9 mouse cellular contexts compared by ENCODE assay signal in the genomic region with DNA sequence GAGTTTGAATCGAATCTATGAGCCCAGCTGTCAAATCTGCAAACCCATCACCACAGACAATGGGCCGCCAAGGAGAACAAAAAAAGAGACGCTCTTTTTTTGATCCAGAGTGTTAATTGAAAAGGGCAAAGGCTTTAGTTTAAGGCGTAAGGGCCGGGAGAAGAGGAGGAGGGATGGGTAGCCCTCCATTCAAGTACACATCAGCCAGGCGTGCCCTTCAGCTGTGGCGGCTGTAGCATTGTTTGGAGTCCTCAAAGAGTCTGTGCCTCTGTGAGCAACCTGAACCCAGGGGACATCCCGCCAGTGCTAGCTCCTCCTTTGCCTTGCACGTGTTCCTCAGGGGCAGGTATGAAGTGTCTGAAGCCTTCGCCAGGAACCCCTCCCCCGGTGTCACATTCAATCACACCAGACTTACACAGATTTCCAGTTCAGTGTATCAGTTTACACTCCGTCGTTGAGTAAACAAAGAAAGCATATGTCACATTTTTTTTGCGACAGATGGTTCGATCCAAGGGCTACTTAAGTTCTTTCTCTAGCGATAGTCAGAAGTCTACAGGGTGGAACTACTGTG. TPM values are rescaled to one million over a fixed set of nuclear protein-coding genes. Genes with fewer than 3 reads are reported as not detected.
DNase-seq lines count a peak whose midpoint lies in the region; ATAC-seq and TF ChIP-seq lines count a peak whose summit lies in the region.
"Had no signal": no experiment of that assay in that cellular context is flagged by ENCODE, and none has a peak within 500 bp of the region (broad histone marks: within the 10 kb centered on the region; RNA-seq: fewer than 3 reads in every experiment).

No protein-coding gene starts in this region.

- no peak for TF ChIP-seq CTCF in midbrain, postnatal 0 days (IDR thresholded peaks at IDR 0.05)

- WGBS in heart, embryonic 12.5 days = 12% methylated on average over 16 of the region's 16 CpGs
- 3% methylated on average over 16 of the region's 16 CpGs for WGBS in hindbrain, embryonic 16.5 days
- WGBS in midbrain, postnatal 0 days = 5% methylated on average over 16 of the region's 16 CpGs

- H3K27ac ChIP-seq in heart, embryonic 12.5 days (ENCODE audit: poor library complexity, severe bottlenecking) = no peak overlapping the region
- peak overlapping the region; percentile 9; the same call in 1 of the 2 replicates for H3K27ac ChIP-seq in hindbrain, embryonic 16.5 days (ENCODE audit: low read depth, low read length)
- H3K27ac ChIP-seq in midbrain, postnatal 0 days (ENCODE audit: low read depth, low read length) = peak overlapping the region; percentile 34; the same call in 1 of the 2 replicates

- no peaks in the 10 kb centered on the region for H3K9me3 ChIP-seq in heart, embryonic 12.5 days (replicated peaks)
- no peaks in the 10 kb centered on the region for H3K9me3 ChIP-seq in hindbrain, embryonic 16.5 days (ENCODE audit: control insufficient read depth, low read length)
- H3K9me3 ChIP-seq in midbrain, postnatal 0 days (ENCODE audit: low read length) = no peaks in the 10 kb centered on the region

- H3K4me2 ChIP-seq in heart, embryonic 12.5 days = peak overlapping the region; percentile 97
- H3K4me2 ChIP-seq in hindbrain, embryonic 16.5 days (ENCODE audit: low read length) = peak overlapping the region; percentile 76
- peak overlapping the region; percentile 69 for H3K4me2 ChIP-seq in midbrain, postnatal 0 days (ENCODE audit: low read depth, low read length, poor library complexity, severe bottlenecking)

- peaks cover 27% of the 10 kb centered on the region for H3K4me1 ChIP-seq in heart, embryonic 12.5 days (replicated peaks)
- peaks cover 23% of the 10 kb centered on the region for H3K4me1 ChIP-seq in hindbrain, embryonic 16.5 days (ENCODE audit: control insufficient read depth, insufficient read depth, low read depth, low read length)
- H3K4me1 ChIP-seq in midbrain, postnatal 0 days (ENCODE audit: insufficient read depth, low read length) = no peaks in the 10 kb centered on the region

- intact Hi-C loops in heart, postnatal 36 days (cut with DNase I) = no loop called here

- DNase-seq in heart, postnatal 36 days = no peak
- DNase-seq in ZHBTc4 (ENCODE audit: low read depth, low spot score) = peak; percentile 39
- peak; percentile 31 for DNase-seq in midbrain, postnatal 0 days (ENCODE audit: low spot score)
- no peak for DNase-seq in right cerebral cortex, postnatal 14 days
- no peak for DNase-seq in layer of hippocampus, adult 18-20 months (ENCODE audit: low spot score in 2 of 2)
- DNase-seq in adrenal gland, postnatal 36 days = no peak

- H3K4me3 ChIP-seq in heart, embryonic 12.5 days = peak overlapping the region; percentile 54; the same call in 1 of the 2 replicates
- H3K4me3 ChIP-seq in hindbrain, embryonic 16.5 days (ENCODE audit: low read length) = peak overlapping the region; percentile 52
- peak overlapping the region; percentile 45 for H3K4me3 ChIP-seq in midbrain, postnatal 0 days (ENCODE audit: low read depth, low read length)

- H3K27me3 ChIP-seq in heart, embryonic 12.5 days (replicated peaks) = peaks cover 41% of the 10 kb centered on the region
- peaks cover 5% of the 10 kb centered on the region for H3K27me3 ChIP-seq in hindbrain, embryonic 16.5 days (replicated peaks; ENCODE audit: control insufficient read depth, insufficient read depth, low read length)
- no peaks in the 10 kb centered on the region for H3K27me3 ChIP-seq in midbrain, postnatal 0 days (ENCODE audit: insufficient read depth, low read length)
- H3K27me3 ChIP-seq: CH12.LX had no signal

- H3K36me3 ChIP-seq in heart, embryonic 12.5 days = no peaks in the 10 kb centered on the region
- no peaks in the 10 kb centered on the region for H3K36me3 ChIP-seq in hindbrain, embryonic 16.5 days (ENCODE audit: control insufficient read depth, insufficient read depth, low read length)
- no peaks in the 10 kb centered on the region for H3K36me3 ChIP-seq in midbrain, postnatal 0 days (ENCODE audit: insufficient read depth, low read length)

- H3K9ac ChIP-seq in heart, embryonic 12.5 days = no peak overlapping the region
- peak overlapping the region; percentile 71; the same call in 1 of the 2 replicates for H3K9ac ChIP-seq in hindbrain, embryonic 16.5 days (ENCODE audit: low read depth, low read length)
- H3K9ac ChIP-seq in midbrain, postnatal 0 days (replicated peaks; ENCODE audit: low read length, poor library complexity, severe bottlenecking) = no peak overlapping the region

- no peak for ATAC-seq in heart, embryonic 12.5 days (ENCODE audit: insufficient number of reproducible peaks, low FRiP score)
- ATAC-seq in hindbrain, embryonic 16.5 days = peak; percentile 23; the same call in 1 of the 2 replicates
- no peak for ATAC-seq in midbrain, postnatal 0 days (ENCODE audit: low FRiP score)

RNA-seq across cellular contexts. Expression of a gene that starts 0.9 kb away (rescaled TPM):
- 6.1 and 6.4 TPM in 2 replicates for polyA plus RNA-seq in heart, embryonic 12.5 days (2016; fragmentation: Nextera tagmentation; extraction: Ambion mirVana)
- total RNA-seq in heart, postnatal 36 days (2021) = 1 to 10 TPM; 3.6 to 4.7 TPM
- 38.6 and 47.3 TPM in 2 replicates for polyA plus RNA-seq in hindbrain, embryonic 16.5 days (2015; fragmentation: Nextera tagmentation; extraction: Ambion mirVana)
- total RNA-seq in midbrain, postnatal 0 days (2014; rRNA removed) = 91.5 and 101 TPM in 2 replicates
- 34.4 and 36.2 TPM in 2 replicates for polyA plus RNA-seq in midbrain, postnatal 0 days (2015; fragmentation: Nextera tagmentation; extraction: Ambion mirVana)
- total RNA-seq in layer of hippocampus, adult 18-20 months (2021) = 10 to 100 TPM; 59.7 to 68.9 TPM
- total RNA-seq in adrenal gland, postnatal 36 days (2021) = 1 to 10 TPM in 1 of 2 experiments, under 1 TPM in 1; 0.76 to 1.5 TPM
- total RNA-seq: CH12.LX had no signal

RNA-seq across cellular contexts. Expression of a gene that starts 55.2 kb away (rescaled TPM):
- polyA plus RNA-seq in heart, embryonic 12.5 days (2016; fragmentation: Nextera tagmentation; extraction: Ambion mirVana) = not detected in 2 replicates
- total RNA-seq in heart, postnatal 36 days (2021) = not detected
- polyA plus RNA-seq in hindbrain, embryonic 16.5 days (2015; fragmentation: Nextera tagmentation; extraction: Ambion mirVana) = 0.24 TPM in 1 of 2 replicates, not detected in the other
- not detected in 2 replicates for total RNA-seq in midbrain, postnatal 0 days (2014; rRNA removed)
- not detected in 2 replicates for polyA plus RNA-seq in midbrain, postnatal 0 days (2015; fragmentation: Nextera tagmentation; extraction: Ambion mirVana)
- total RNA-seq in layer of hippocampus, adult 18-20 months (2021) = not detected
- not detected for total RNA-seq in adrenal gland, postnatal 36 days (2021)
- total RNA-seq: CH12.LX had no signal

Comparison
In these comparisons a context has a peak if more than half of its experiments do, and no peak if none do; other contexts are left out.
1. DNase-seq: peak in ZHBTc4 (single experiment) and midbrain, postnatal 0 days (single experiment); none in heart, postnatal 36 days (0 of 2), right cerebral cortex, postnatal 14 days (single experiment), layer of hippocampus, adult 18-20 months (0 of 2) and adrenal gland, postnatal 36 days (0 of 2).
2. RNA of a gene that starts 0.9 kb away (total RNA-seq): 91.5 to 101 TPM in midbrain, postnatal 0 days and 59.7 to 68.9 TPM in layer of hippocampus, adult 18-20 months; 3.6 to 4.7 TPM in heart, postnatal 36 days and 0.76 to 1.5 TPM in adrenal gland, postnatal 36 days; every median in the first group is over 10 times any median in the second.
3. Peak in every context shown above with its lines, with median percentiles within 50 percentile points of each other: H3K4me2 ChIP-seq and H3K4me3 ChIP-seq.